Mouse (Mus musculus) lung, embryonic 16.5 days (tissue): ENCODE measurements around the gene Hectd1. TPM values are rescaled to one million over a fixed set of nuclear protein-coding genes. Genes with fewer than 3 reads are reported as not detected.

Experiments used
- ATAC-seq: fragments of 200-750 bp; cut with Nextera tagmentation; 2 replicates; pipeline ENCODE4 v1.8.0; 2017; ENCODE audit warnings: low read depth, mild to moderate bottlenecking, moderate library complexity
- H3K27ac ChIP-seq: fragments of 300-500 bp; sonication (generic); 2 replicates; pipeline ENCODE4 v1.5.1; 2014; ENCODE audit warnings: mild to moderate bottlenecking, control low read depth, low read length
- H3K27me3 ChIP-seq: fragments of 300-500 bp; sonication (generic); 2 replicates; pipeline ENCODE4 v1.6.1; 2014; ENCODE audit warnings: low read depth, low read length, mixed read lengths; ENCODE audit not compliant: control insufficient read depth, insufficient read depth
- H3K36me3 ChIP-seq: fragments of 300-500 bp; sonication (generic); 2 replicates; pipeline ENCODE4 v1.6.1; 2014; ENCODE audit warnings: low read length; ENCODE audit not compliant: control insufficient read depth, insufficient read depth
- H3K4me1 ChIP-seq: fragments of 300-500 bp; sonication (generic); replicated peaks from 2 replicates; pipeline ENCODE4 v1.6.1; 2014; ENCODE audit warnings: low read length, mixed read lengths; ENCODE audit not compliant: control insufficient read depth, insufficient read depth
- H3K4me2 ChIP-seq: fragments of 300-500 bp; sonication (generic); 2 replicates; pipeline ENCODE4 v1.6.1; 2014; ENCODE audit warnings: low read depth, low read length, control low read depth
- H3K4me3 ChIP-seq: fragments of 300-500 bp; sonication (generic); 2 replicates; pipeline ENCODE4 v1.5.1; 2014; ENCODE audit warnings: mild to moderate bottlenecking, low read length, control low read depth
- H3K9ac ChIP-seq: fragments of 300-500 bp; sonication (generic); 2 replicates; pipeline ENCODE4 v1.6.1; 2014; ENCODE audit warnings: low read length, control low read depth
- H3K9me3 ChIP-seq: fragments of 300-500 bp; sonication (generic); 2 replicates; pipeline ENCODE4 v1.6.1; 2016; ENCODE audit warnings: low read length; ENCODE audit not compliant: control insufficient read depth
- WGBS: fragments of 180-500 bp; shearing (Covaris S2); extraction: QIAGEN DNeasy Blood & Tissue Kit; methylation state at CpG from one replicate; pipeline ENCODE4 v1.1.7; 2014; 5-methylcytosine and 5-hydroxymethylcytosine counted together
- polyA plus RNA-seq: library from polyadenylated mRNA; unstranded; fragments of >200 nt; fragmentation: Nextera tagmentation; extraction: Ambion mirVana; gene quantifications from 2 replicates; pipeline ENCODE4 v1.2.1, GENCODE M21; 2015

Gene Hectd1
- 36.0 and 38.0 TPM in 2 replicates for polyA plus RNA-seq

- H3K36me3 ChIP-seq, result no peaks in the 10 kb centered on the region; the same call in none of the 2 replicates
- peak within 1 kb of the TSS; percentile 98 for H3K4me3 ChIP-seq
- H3K27ac ChIP-seq, result peak within 1 kb of the TSS; percentile 100
- ATAC-seq, result peak; percentile 97
- peak within 1 kb of the TSS; percentile 78 for H3K4me2 ChIP-seq
- H3K27me3 ChIP-seq, result no peaks in the 10 kb centered on the region
- under 1% methylated on average over 56 of the region's 114 CpGs for WGBS
- H3K4me1 ChIP-seq, result peaks cover 18% of the 10 kb centered on the region
- H3K9ac ChIP-seq, result peak within 1 kb of the TSS; percentile 99
- no peaks in the 10 kb centered on the region for H3K9me3 ChIP-seq
Observed at GRCm38 (mm10) chr12:51829290-51830076, at the start of gene Hectd1. TSS of gene Hectd1 (minus strand) at chr12:51829536.

- 0 out of 2 replicates have a peak, but pooled peaks cover 2% of the 10 kb centered on the region for H3K36me3 ChIP-seq
- no peak overlapping the region for H3K27ac ChIP-seq
- WGBS, result 45% methylated on average over 11 of the region's 11 CpGs
- no peak overlapping the region for H3K4me2 ChIP-seq
- no peaks in the 10 kb centered on the region for H3K27me3 ChIP-seq
- no peaks in the 10 kb centered on the region for H3K4me1 ChIP-seq
- H3K9me3 ChIP-seq, result no peaks in the 10 kb centered on the region
- no peak for ATAC-seq
- H3K9ac ChIP-seq, result no peak overlapping the region
- no peak overlapping the region for H3K4me3 ChIP-seq
Observed at GRCm38 (mm10) chr12:51871446-51872144, 42.3 kb upstream of the Hectd1 start.

GRCm38 (mm10) chr12:51869511-51869910, 40.2 kb upstream of the Hectd1 start:
- ATAC-seq, result no peak
- H3K27ac ChIP-seq, result no peak overlapping the region
- H3K4me1 ChIP-seq, result peaks cover 9% of the 10 kb centered on the region; the same call in 1 of the 2 replicates
- H3K36me3 ChIP-seq, result 0 out of 2 replicates have a peak, but pooled peaks cover 2% of the 10 kb centered on the region
- no peak overlapping the region for H3K9ac ChIP-seq
- no peak overlapping the region for H3K4me3 ChIP-seq
- no peak overlapping the region for H3K4me2 ChIP-seq
- 74% methylated on average over 3 of the region's 3 CpGs for WGBS
- H3K27me3 ChIP-seq, result no peaks in the 10 kb centered on the region
- H3K9me3 ChIP-seq, result no peaks in the 10 kb centered on the region

- no peaks in the 10 kb centered on the region for H3K9me3 ChIP-seq
- ATAC-seq, result no peak
- H3K4me3 ChIP-seq, result no peak overlapping the region
- no peak overlapping the region for H3K9ac ChIP-seq
- no peak overlapping the region for H3K27ac ChIP-seq
- WGBS, result 77% methylated on average over 8 of the region's 8 CpGs
- H3K4me2 ChIP-seq, result no peak overlapping the region
- no peaks in the 10 kb centered on the region for H3K27me3 ChIP-seq
- no peaks in the 10 kb centered on the region for H3K36me3 ChIP-seq
- peaks cover 9% of the 10 kb centered on the region for H3K4me1 ChIP-seq
Observed at GRCm38 (mm10) chr12:51867076-51867475, 37.7 kb upstream of the Hectd1 start.

GRCm38 (mm10) chr12:51866226-51866910, 37.0 kb upstream of the Hectd1 start:
- peak overlapping the region; percentile 2; the same call in 1 of the 2 replicates for H3K4me2 ChIP-seq
- no peak overlapping the region for H3K9ac ChIP-seq
- 52% methylated on average over 13 of the region's 13 CpGs for WGBS
- no peaks in the 10 kb centered on the region for H3K9me3 ChIP-seq
- no peak overlapping the region for H3K4me3 ChIP-seq
- no peaks in the 10 kb centered on the region for H3K36me3 ChIP-seq
- ATAC-seq, result peak; percentile 66
- peaks cover 9% of the 10 kb centered on the region for H3K4me1 ChIP-seq
- no peaks in the 10 kb centered on the region for H3K27me3 ChIP-seq
- no peak overlapping the region; the same call in 1 of the 2 replicates for H3K27ac ChIP-seq

GRCm38 (mm10) chr12:51865790-51866179, 36.4 kb upstream of the Hectd1 start:
- Histone ChIP-seq H3K27ac (no peak overlapping the region; the same call in 1 of the 2 replicates), H3K4me3 (no peak overlapping the region)

GRCm38 (mm10) chr12:51865061-51865789, 35.9 kb upstream of the Hectd1 start:
- H3K4me1 ChIP-seq, result peaks cover 9% of the 10 kb centered on the region
- no peak overlapping the region for H3K4me3 ChIP-seq
- WGBS, result 48% methylated on average over 9 of the region's 9 CpGs
- H3K27me3 ChIP-seq, result no peaks in the 10 kb centered on the region
- ATAC-seq, result no peak
- H3K4me2 ChIP-seq, result no peak overlapping the region
- no peaks in the 10 kb centered on the region for H3K9me3 ChIP-seq
- H3K9ac ChIP-seq, result no peak overlapping the region
- no peaks in the 10 kb centered on the region for H3K36me3 ChIP-seq
- H3K27ac ChIP-seq, result no peak overlapping the region

More at GRCm38 (mm10) chr12:51865790-51866179, 36.4 kb upstream of the Hectd1 start:
- Histone ChIP-seq H3K9ac (no peak overlapping the region), H3K4me1 (peaks cover 9% of the 10 kb centered on the region), H3K9me3 (no peaks in the 10 kb centered on the region), H3K36me3 (no peaks in the 10 kb centered on the region), H3K27me3 (no peaks in the 10 kb centered on the region), H3K4me2 (no peak overlapping the region)
- WGBS, result 36% methylated on average over 4 of the region's 4 CpGs
- peak; percentile 64 for ATAC-seq

- ATAC-seq, result no peak
- no peak overlapping the region for H3K4me2 ChIP-seq
- H3K9ac ChIP-seq, result no peak overlapping the region
- WGBS, result 70% methylated on average over 14 of the region's 14 CpGs
- no peaks in the 10 kb centered on the region for H3K9me3 ChIP-seq
- no peak overlapping the region for H3K4me3 ChIP-seq
- H3K27ac ChIP-seq, result no peak overlapping the region
- no peaks in the 10 kb centered on the region for H3K36me3 ChIP-seq
- peaks cover 9% of the 10 kb centered on the region for H3K4me1 ChIP-seq
- no peaks in the 10 kb centered on the region for H3K27me3 ChIP-seq
Observed at GRCm38 (mm10) chr12:51863116-51864002, 34.0 kb upstream of the Hectd1 start.
